Comparison of ENCODE assay signal across 19 mouse cellular contexts in the genomic region with DNA sequence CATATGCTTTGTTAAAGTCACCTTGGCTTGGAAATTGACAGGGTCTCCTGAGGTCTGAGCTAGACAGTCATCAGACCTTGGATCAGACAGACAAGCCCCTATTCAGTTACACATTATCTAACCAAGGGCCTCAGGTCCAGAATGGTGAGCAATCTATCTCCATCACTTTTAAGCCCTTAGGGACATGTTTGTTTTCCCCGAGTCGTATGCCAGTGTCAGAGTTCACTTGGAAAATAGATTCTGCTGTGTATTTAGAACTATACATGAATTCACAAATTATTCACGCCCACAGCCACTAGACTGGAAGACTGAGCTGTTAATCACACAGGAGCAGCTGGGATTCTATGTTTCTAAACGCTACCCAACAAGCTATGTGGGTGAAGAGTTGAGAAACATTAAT.
DNase-seq lines count a peak whose midpoint lies in the region; ATAC-seq lines count a peak whose summit lies in the region.
"Had no signal": no experiment of that assay in that cellular context is flagged by ENCODE, and none has a peak within 500 bp of the region (broad histone marks: within the 10 kb centered on the region; RNA-seq: fewer than 3 reads in every experiment).

No protein-coding gene starts in this region.

- H3K27me3 ChIP-seq in embryonic facial prominence, embryonic 14.5 days (replicated peaks; ENCODE audit: control insufficient read depth, insufficient read depth, low read length), result no peaks in the 10 kb centered on the region
- no peaks in the 10 kb centered on the region for H3K27me3 ChIP-seq in embryonic facial prominence, embryonic 10.5 days (replicated peaks; ENCODE audit: low read depth, poor library complexity, severe bottlenecking)
- no peaks in the 10 kb centered on the region for H3K27me3 ChIP-seq in midbrain, embryonic 12.5 days
- no peaks in the 10 kb centered on the region for H3K27me3 ChIP-seq in midbrain, embryonic 16.5 days (ENCODE audit: control insufficient read depth, insufficient read depth, low read depth, low read length)
- no peaks in the 10 kb centered on the region for H3K27me3 ChIP-seq in hindbrain, embryonic 12.5 days
- H3K27me3 ChIP-seq in neural tube, embryonic 13.5 days, result no peaks in the 10 kb centered on the region
- H3K27me3 ChIP-seq: limb, embryonic 15.5 days had no signal

- H3K27ac ChIP-seq in embryonic facial prominence, embryonic 14.5 days (replicated peaks; ENCODE audit: low read depth, low read length), result no peak overlapping the region
- no peak overlapping the region for H3K27ac ChIP-seq in embryonic facial prominence, embryonic 10.5 days (replicated peaks)
- H3K27ac ChIP-seq in midbrain, embryonic 12.5 days (replicated peaks), result no peak overlapping the region
- H3K27ac ChIP-seq in midbrain, embryonic 16.5 days (ENCODE audit: low read length), result no peak overlapping the region
- no peak overlapping the region for H3K27ac ChIP-seq in hindbrain, embryonic 12.5 days
- no peak overlapping the region for H3K27ac ChIP-seq in neural tube, embryonic 13.5 days (replicated peaks)
- H3K27ac ChIP-seq: heart, embryonic 10.5 days; limb, embryonic 15.5 days had no signal

- H3K4me1 ChIP-seq in embryonic facial prominence, embryonic 14.5 days (ENCODE audit: control insufficient read depth, insufficient read depth, low read length), result no peaks in the 10 kb centered on the region
- no peaks in the 10 kb centered on the region for H3K4me1 ChIP-seq in embryonic facial prominence, embryonic 10.5 days
- H3K4me1 ChIP-seq in midbrain, embryonic 12.5 days, result no peaks in the 10 kb centered on the region
- H3K4me1 ChIP-seq in midbrain, embryonic 16.5 days (ENCODE audit: control insufficient read depth, insufficient read depth, low read length), result no peaks in the 10 kb centered on the region
- 0 out of 2 replicates have a peak, but pooled peaks cover 4% of the 10 kb centered on the region for H3K4me1 ChIP-seq in hindbrain, embryonic 12.5 days
- H3K4me1 ChIP-seq in neural tube, embryonic 13.5 days (replicated peaks), result peaks cover 4% of the 10 kb centered on the region
- H3K4me1 ChIP-seq: heart, embryonic 10.5 days; limb, embryonic 15.5 days had no signal

- H3K4me3 ChIP-seq in embryonic facial prominence, embryonic 14.5 days (ENCODE audit: low read depth, low read length), result no peak overlapping the region
- no peak overlapping the region for H3K4me3 ChIP-seq in embryonic facial prominence, embryonic 10.5 days
- H3K4me3 ChIP-seq in midbrain, embryonic 12.5 days, result no peak overlapping the region
- H3K4me3 ChIP-seq in midbrain, embryonic 16.5 days (ENCODE audit: low read depth, low read length), result no peak overlapping the region
- no peak overlapping the region for H3K4me3 ChIP-seq in hindbrain, embryonic 12.5 days
- no peak overlapping the region for H3K4me3 ChIP-seq in neural tube, embryonic 13.5 days
- H3K4me3 ChIP-seq: heart, embryonic 10.5 days; limb, embryonic 15.5 days had no signal

- peak; percentile 18 for DNase-seq in embryonic facial prominence, embryonic 14.5 days (ENCODE audit: low spot score)
- no peak for DNase-seq in embryonic facial prominence, embryonic 10.5 days (ENCODE audit: low spot score)
- DNase-seq in heart, adult 18-20 months, result no peak
- DNase-seq: cerebellum, postnatal 36 days; gastrocnemius, postnatal 36 days; heart, postnatal 10 days; kidney, adult 9 months; kidney, postnatal 36 days; layer of hippocampus, postnatal 36 days; lung, adult 18-20 months; lung, postnatal 4 days; right cerebral cortex, postnatal 14 days had no signal

- ATAC-seq in embryonic facial prominence, embryonic 14.5 days (ENCODE audit: low read depth), result no peak
- ATAC-seq in midbrain, embryonic 12.5 days (ENCODE audit: low FRiP score, low read depth), result 0 out of 2 replicates have a peak, but pooled peaks have one; percentile 47
- no peak for ATAC-seq in midbrain, embryonic 16.5 days
- peak; percentile 94 for ATAC-seq in hindbrain, embryonic 12.5 days (ENCODE audit: low FRiP score)
- ATAC-seq in neural tube, embryonic 13.5 days (ENCODE audit: low read depth), result peak; percentile 56; the same call in 1 of the 2 replicates
- ATAC-seq in megakaryocyte-erythroid progenitor cell, adult 5-6 weeks (replicated peaks; ENCODE audit: low FRiP score, low TSS enrichment, poor library complexity, severe bottlenecking), result no peak

- 43% methylated on average over 4 of the region's 4 CpGs for WGBS in embryonic facial prominence, embryonic 14.5 days
- WGBS in embryonic facial prominence, embryonic 10.5 days, result 58% methylated on average over 4 of the region's 4 CpGs
- 52% methylated on average over 4 of the region's 4 CpGs for WGBS in midbrain, embryonic 12.5 days
- 47% methylated on average over 4 of the region's 4 CpGs for WGBS in midbrain, embryonic 16.5 days
- 22% methylated on average over 4 of the region's 4 CpGs for WGBS in hindbrain, embryonic 12.5 days
- 7% methylated on average over 4 of the region's 4 CpGs for WGBS in neural tube, embryonic 13.5 days

- H3K4me2 ChIP-seq in embryonic facial prominence, embryonic 14.5 days (ENCODE audit: low read depth, low read length), result no peak overlapping the region
- H3K4me2 ChIP-seq in midbrain, embryonic 12.5 days (replicated peaks), result no peak overlapping the region
- H3K4me2 ChIP-seq in midbrain, embryonic 16.5 days (ENCODE audit: low read length), result no peak overlapping the region
- H3K4me2 ChIP-seq in hindbrain, embryonic 12.5 days (replicated peaks), result no peak overlapping the region
- H3K4me2 ChIP-seq in neural tube, embryonic 13.5 days, result no peak overlapping the region
- H3K4me2 ChIP-seq: limb, embryonic 15.5 days had no signal

- no peak overlapping the region for H3K9ac ChIP-seq in embryonic facial prominence, embryonic 14.5 days (ENCODE audit: low read depth, low read length)
- H3K9ac ChIP-seq in midbrain, embryonic 12.5 days (replicated peaks), result no peak overlapping the region
- H3K9ac ChIP-seq in midbrain, embryonic 16.5 days (ENCODE audit: low read depth, low read length), result no peak overlapping the region
- no peak overlapping the region for H3K9ac ChIP-seq in hindbrain, embryonic 12.5 days
- H3K9ac ChIP-seq in neural tube, embryonic 13.5 days, result no peak overlapping the region
- H3K9ac ChIP-seq: limb, embryonic 15.5 days had no signal

- no peaks in the 10 kb centered on the region for H3K9me3 ChIP-seq in embryonic facial prominence, embryonic 14.5 days (ENCODE audit: control insufficient read depth, low read length)
- no peaks in the 10 kb centered on the region for H3K9me3 ChIP-seq in embryonic facial prominence, embryonic 10.5 days
- no peaks in the 10 kb centered on the region for H3K9me3 ChIP-seq in midbrain, embryonic 12.5 days
- no peaks in the 10 kb centered on the region for H3K9me3 ChIP-seq in midbrain, embryonic 16.5 days (replicated peaks; ENCODE audit: control insufficient read depth, low read length, poor library complexity, severe bottlenecking)
- H3K9me3 ChIP-seq in hindbrain, embryonic 12.5 days (replicated peaks), result no peaks in the 10 kb centered on the region
- H3K9me3 ChIP-seq in neural tube, embryonic 13.5 days, result no peaks in the 10 kb centered on the region
- H3K9me3 ChIP-seq: heart, embryonic 10.5 days; limb, embryonic 15.5 days had no signal

- H3K36me3 ChIP-seq in embryonic facial prominence, embryonic 14.5 days (ENCODE audit: control insufficient read depth, insufficient read depth, low read length), result no peaks in the 10 kb centered on the region
- H3K36me3 ChIP-seq in embryonic facial prominence, embryonic 10.5 days (replicated peaks), result no peaks in the 10 kb centered on the region
- H3K36me3 ChIP-seq in midbrain, embryonic 12.5 days, result no peaks in the 10 kb centered on the region
- H3K36me3 ChIP-seq in midbrain, embryonic 16.5 days (ENCODE audit: control insufficient read depth, insufficient read depth, low read length), result no peaks in the 10 kb centered on the region
- no peaks in the 10 kb centered on the region for H3K36me3 ChIP-seq in hindbrain, embryonic 12.5 days
- no peaks in the 10 kb centered on the region for H3K36me3 ChIP-seq in neural tube, embryonic 13.5 days
- H3K36me3 ChIP-seq: heart, embryonic 10.5 days; limb, embryonic 15.5 days had no signal

Comparison
In these comparisons a context has a peak if more than half of its experiments do, and no peak if none do; other contexts are left out.
1. ATAC-seq: peak in midbrain, embryonic 12.5 days (single experiment), hindbrain, embryonic 12.5 days (single experiment) and neural tube, embryonic 13.5 days (single experiment); none in embryonic facial prominence, embryonic 14.5 days (single experiment), midbrain, embryonic 16.5 days (single experiment) and megakaryocyte-erythroid progenitor cell, adult 5-6 weeks (single experiment).